Mouse (Mus musculus) MEL (cell line): ENCODE data around the gene Ces2h. TPM values are rescaled to one million over a fixed set of nuclear protein-coding genes. Genes with fewer than 3 reads are reported as not detected.

Source experiments
- polyA plus RNA-seq, 2 experiments: library from polyadenylated mRNA; stranded (reverse) in 1 of 2; unstranded in 1 of 2; fragments of >175 nt in 1 of 2; fragments of >200 nt in 1 of 2; gene quantifications; 2 replicates each; pipeline versions ENCODE4 v1.2.1 to v1.2.4; 2012; ENCODE audit warnings: low replicate concordance in 2 of 2, low read depth in 1 of 2; ENCODE audit not compliant: insufficient read length in 2 of 2, insufficient read depth in 1 of 2, missing spikeins in 1 of 2
- total RNA-seq: library from RNA; depleted of rRNA; stranded (reverse); fragments of 300-350 nt; gene quantifications from 2 replicates; pipeline ENCODE4 v1.2.3, GENCODE M21; 2012; rRNA removed

Gene Ces2h
- total and polyA plus RNA-seq, 3 experiments = not detected

Other genes with a start within 250 kb of the Ces2h start
- not detected in 2 replicates for gene Ces2b, start 169.3 kb upstream of the Ces2h start, total RNA-seq
- not detected for gene Ces2b, start 169.3 kb upstream of the Ces2h start, polyA plus RNA-seq
- not detected in 2 replicates for gene Ces2c, start 153.8 kb upstream of the Ces2h start, total RNA-seq
- gene Ces2c, start 153.8 kb upstream of the Ces2h start, polyA plus RNA-seq = not detected
- not detected in 2 replicates for gene Ces2e, start 74.6 kb upstream of the Ces2h start, total RNA-seq
- not detected for gene Ces2e, start 74.6 kb upstream of the Ces2h start, polyA plus RNA-seq
- gene Ces2f, start 53.5 kb upstream of the Ces2h start, total RNA-seq = not detected in 2 replicates
- gene Ces2f, start 53.5 kb upstream of the Ces2h start, polyA plus RNA-seq = not detected
- gene Ces2g, start 39.1 kb upstream of the Ces2h start, total RNA-seq = 95.3 and 105 TPM in 2 replicates
- 100 to 1,000 TPM in 1 of 2 experiments, not detected in 1; 195 TPM for gene Ces2g, start 39.1 kb upstream of the Ces2h start, polyA plus RNA-seq
- gene Ces3a, start 47.7 kb downstream of the Ces2h start, total RNA-seq = not detected in 2 replicates
- gene Ces3a, start 47.7 kb downstream of the Ces2h start, polyA plus RNA-seq = not detected
- not detected in 2 replicates for gene Ces3b, start 82.9 kb downstream of the Ces2h start, total RNA-seq
- gene Ces3b, start 82.9 kb downstream of the Ces2h start, polyA plus RNA-seq = not detected
- gene Ces4a, start 130.9 kb downstream of the Ces2h start, total RNA-seq = not detected in 2 replicates
- gene Ces4a, start 130.9 kb downstream of the Ces2h start, polyA plus RNA-seq = not detected
- gene Cbfb, start 169.8 kb downstream of the Ces2h start, total RNA-seq = 32.5 and 40.6 TPM in 2 replicates
- 10 to 100 TPM in 1 of 2 experiments, not detected in 1; 37.9 TPM for gene Cbfb, start 169.8 kb downstream of the Ces2h start, polyA plus RNA-seq
- gene D230025D16Rik, start 224.3 kb downstream of the Ces2h start, total RNA-seq = 16.0 and 18.3 TPM in 2 replicates
- gene D230025D16Rik, start 224.3 kb downstream of the Ces2h start, polyA plus RNA-seq = 10 to 100 TPM in 1 of 2 experiments, not detected in 1; 22.4 TPM